Mouse (Mus musculus) thymus, postnatal 10 days (tissue): ENCODE data around the gene Basp1.

Experiments
- DNase-seq, 2 experiments: peaks; one replicate each; pipeline ENCODE4 v3.0.0; 2021; ENCODE audit warnings: low spot score in 2 of 2

Gene Basp1

DNA sequence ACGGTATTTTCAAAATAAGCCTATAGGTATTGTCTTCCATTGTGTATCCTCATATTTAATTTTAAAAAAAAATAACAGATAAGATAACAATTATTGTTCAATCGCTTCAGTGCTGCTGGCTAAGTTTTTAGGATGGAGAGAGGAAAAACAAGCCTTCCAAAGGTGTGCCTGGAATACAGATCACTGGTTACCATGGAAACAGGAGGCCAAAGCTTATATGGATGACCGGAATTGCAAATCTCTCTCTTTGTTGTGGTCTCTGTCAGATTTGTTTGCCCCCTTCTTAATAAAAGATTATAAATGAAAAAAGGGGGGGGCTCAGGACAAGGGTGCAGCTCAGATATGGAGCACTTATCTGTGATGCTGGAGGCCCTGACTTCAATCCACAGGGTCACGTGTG is 2.4 kb upstream of the Basp1 start:
- no peak for DNase-seq

DNA sequence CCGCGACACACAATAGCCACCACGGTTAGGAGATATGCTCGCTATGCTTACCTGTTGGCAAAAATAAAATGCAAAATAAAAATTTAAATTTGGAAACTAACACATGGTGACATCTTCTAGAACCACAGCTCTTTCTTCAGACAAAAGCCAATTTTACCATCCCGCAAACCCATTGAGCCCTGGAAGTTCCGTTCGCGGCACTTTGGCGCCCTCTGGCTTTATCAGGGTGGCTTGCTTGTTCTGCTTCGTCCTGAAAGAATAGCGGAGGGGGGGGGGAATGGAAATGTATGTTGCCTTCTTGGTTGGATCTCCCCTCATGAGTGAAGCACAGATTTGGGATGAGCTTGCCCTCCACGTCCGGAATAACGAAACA is 1.2 kb upstream of the Basp1 start:
- DNase-seq = peak; percentile 69 to 86

DNA sequence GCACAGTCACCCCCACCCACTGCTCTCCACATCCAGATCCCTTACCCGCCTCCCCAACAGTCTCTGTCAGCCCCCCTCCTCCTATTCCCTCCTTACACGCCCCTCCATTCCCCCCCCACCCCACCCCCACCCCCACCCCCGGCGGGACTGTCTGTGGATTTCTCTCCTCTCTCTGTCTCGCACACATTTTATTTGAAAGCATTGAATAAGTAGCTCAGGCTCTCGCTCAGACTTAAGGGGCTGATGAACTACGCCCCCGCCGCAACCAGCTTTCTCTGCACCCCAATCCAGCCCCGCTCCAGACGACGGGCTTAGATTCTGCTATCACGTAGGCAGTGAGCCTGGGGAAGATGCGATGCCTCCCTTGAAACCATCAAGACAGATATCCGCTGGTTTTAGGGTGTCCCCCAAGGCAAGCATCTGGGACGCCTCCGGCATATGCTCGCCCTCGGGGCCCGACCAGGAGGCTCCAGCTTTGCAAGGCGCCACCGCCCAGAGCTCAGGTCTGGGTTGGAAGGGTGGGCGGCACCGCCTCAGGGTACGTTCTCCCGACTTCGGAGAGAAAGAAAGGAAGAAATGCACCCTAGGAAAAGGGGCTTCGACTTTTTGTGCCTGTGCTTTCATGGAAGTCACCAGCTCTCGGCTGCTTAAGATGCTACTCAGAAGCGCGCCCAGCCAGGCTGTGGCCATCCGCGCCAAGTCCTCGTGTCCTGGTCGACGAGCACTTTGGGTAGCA is 615 bp upstream of the Basp1 start:
- DNase-seq = peak; percentile 29 to 40

DNA sequence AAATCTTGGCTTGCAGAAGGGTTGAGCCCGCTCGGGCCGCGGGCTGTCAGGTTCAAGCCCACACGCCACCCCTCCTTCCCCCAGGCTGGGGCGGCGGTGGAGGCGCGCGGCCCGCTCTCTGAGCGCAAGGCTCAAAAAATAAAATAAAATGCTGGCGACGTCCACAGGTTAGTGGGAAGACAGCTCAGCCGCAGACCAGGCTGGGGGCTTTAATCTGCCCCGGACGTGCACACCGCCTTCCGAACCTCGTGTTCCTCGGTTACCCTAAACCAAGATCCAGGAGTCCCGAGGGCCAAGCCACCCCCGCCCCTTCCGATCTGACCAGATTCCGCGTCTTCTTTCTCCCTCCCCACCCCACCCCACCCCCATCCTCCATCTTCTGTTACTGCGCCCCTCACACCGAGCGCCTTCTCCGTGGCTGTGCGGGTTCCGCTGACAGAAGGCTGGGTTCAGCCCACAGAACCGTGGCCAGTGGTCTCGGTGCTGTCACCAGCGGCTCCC is 753 bp downstream of the Basp1 start:
- peak; percentile 4 to 23 for DNase-seq

DNA sequence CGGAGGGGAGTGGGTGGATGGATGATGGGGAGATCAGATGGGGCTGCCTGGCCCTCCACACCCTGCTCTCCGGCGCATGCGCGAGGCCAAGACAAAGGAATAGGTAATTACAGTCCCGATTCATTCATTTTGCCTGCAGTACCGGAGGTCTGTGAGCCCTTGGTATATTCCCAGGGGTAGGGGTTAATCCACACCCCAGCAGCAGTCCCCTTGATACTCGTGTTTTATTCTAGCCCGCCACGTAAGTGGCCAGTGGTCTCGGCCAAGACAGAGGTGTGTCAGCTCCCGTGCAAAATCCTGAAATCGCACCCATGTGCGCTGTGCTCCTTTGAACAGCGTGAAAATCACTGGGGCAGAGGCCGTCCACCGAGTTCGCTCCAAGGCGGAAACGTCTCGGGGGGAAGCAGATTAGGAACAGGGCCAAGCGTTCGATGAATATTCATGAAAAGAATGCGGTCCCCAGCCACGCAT is 1.4 kb downstream of the Basp1 start:
- peak; percentile 36 to 44 for DNase-seq

DNA sequence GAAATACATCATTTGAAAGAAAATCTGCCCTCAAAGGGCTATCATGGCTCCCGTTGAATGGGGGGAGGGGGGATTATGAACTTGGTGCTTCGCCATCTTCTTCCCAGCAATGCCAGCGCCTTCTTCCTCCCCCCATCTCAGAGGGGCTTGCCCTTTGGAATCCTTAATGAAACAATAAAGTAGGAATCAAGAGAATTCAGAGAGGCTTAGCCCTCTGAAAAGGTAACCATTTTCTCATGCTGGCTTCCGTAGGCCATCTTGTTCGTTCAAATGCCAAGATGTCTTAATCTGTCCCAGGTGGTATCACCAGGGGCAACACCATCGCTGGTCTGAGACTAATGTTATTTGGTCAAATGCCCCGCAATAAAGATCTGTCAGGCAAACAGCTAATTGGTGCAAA is 2.1 kb downstream of the Basp1 start:
- DNase-seq = no peak

- DNase-seq = peak in 1 of 2 experiments; percentile 13
Measured at GRCm38 (mm10) chr15:25405926-25406325, 7.6 kb downstream of the Basp1 start.

DNA sequence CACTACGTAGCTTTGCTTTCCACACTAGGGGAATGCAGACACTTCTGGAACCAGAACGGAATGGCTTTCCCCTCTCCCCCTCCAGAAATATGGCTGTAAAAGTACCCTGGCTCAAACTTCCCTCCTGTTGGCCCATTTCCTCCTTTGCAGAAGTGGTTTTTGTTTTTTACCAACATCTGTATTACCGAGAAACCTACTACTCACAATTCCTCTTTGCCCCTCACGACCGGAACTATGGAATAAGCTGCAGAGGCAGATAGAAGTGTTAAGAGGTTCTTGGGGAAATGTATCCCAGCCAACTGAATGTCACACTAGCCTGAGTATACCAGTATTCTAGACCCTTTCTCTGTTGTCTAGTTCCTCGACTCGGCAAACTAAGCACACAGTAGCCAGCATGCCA is 9.7 kb downstream of the Basp1 start:
- no peak for DNase-seq

DNA sequence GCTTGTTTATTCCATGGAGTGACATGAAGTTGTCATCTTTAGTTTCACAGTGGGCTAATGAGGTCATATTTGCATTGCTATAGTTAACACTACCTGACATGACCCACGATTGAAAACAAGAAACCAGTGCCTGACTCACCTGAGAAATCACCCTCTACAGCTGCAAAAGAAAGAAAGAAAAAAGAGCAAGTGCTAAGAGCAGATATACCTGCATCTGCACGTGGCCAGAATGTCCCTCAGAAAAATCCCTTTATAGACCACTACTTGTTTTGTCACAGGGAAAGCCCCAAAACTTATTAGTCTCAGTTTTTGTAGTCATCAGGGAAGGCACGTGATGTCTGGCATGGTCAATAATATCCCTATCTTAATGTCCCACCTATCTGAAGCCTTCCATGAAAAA is 11.6 kb downstream of the Basp1 start:
- no peak for DNase-seq

- no peak for DNase-seq
Measured at GRCm38 (mm10) chr15:25400276-25400675, 13.3 kb downstream of the Basp1 start.

- no peak for DNase-seq
Measured at GRCm38 (mm10) chr15:25395912-25396590, 17.5 kb downstream of the Basp1 start.

DNA sequence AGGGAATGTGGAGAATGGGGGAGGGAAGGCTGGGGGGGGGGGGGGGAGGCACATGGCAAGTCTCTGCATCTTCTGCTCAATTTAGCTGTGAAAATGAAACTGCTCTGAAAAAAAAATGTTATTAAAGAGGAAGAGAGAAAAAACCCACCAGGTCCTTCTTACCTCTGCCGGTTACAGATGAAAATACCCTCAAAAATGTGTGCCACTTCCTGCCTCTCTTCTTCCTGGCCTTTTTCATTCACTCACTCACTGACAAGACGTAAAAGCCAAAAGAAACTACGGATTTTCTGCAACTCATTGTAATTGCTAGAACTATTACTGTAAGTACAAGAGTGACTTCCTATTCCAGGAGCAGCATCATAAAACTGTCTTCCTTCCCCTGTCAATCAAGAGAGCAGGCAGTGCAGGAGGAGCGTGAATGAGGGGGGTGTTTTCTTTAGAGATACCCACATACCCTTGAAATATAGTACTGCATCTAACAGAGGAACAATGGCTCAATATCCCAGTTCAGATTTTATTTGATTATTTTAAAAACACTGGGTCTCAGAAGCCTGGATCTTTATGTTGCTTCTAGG is 21.0 kb downstream of the Basp1 start:
- DNase-seq = no peak

GRCm38 (mm10) chr15:25391210-25391609 is 22.4 kb downstream of the Basp1 start:
- no peak for DNase-seq

- no peak for DNase-seq
Measured at GRCm38 (mm10) chr15:25387572-25387971, 26.0 kb downstream of the Basp1 start.

DNA sequence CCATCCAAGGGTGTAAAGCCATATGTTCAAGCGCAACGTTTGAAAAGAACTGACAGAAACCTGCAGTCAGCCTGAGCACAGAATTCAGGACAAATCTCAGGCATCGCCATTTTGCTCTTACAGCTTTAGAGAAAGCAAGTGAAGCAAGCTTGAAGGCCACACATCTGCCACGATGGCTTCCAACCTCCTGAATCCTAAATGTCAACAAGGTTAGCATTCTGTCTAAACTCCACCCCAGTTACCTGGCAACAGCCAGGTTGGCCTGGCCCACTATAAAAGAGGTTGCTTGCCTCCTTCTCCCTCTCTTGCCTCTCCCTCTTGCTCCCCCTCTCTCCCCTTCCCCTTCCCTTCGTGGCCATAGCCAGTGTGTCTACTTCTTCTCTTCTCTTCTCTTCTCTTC is 33.5 kb downstream of the Basp1 start:
- no peak for DNase-seq

- DNase-seq = no peak
Measured at GRCm38 (mm10) chr15:25378707-25379106, 34.9 kb downstream of the Basp1 start.

GRCm38 (mm10) chr15:25376914-25377313 is 36.6 kb downstream of the Basp1 start:
- DNase-seq = no peak

DNA sequence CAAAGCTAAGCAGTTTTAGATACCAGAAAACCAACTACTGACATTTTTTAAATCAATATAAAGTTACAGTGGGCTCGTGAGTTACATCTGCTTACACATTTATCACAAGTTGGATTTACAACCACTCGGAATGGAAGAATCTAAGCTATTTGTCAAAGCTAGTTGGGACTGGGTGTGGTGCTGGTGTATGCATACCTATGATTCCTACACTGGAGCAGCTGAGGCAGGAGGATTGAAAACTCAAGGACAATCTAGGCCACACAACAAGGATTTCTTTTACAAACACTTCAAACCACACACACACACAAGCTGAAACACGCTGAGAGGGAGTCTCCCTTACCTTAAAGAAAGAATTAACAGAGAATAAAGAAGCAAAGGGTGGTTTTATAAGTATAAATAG is 40.1 kb downstream of the Basp1 start:
- DNase-seq = no peak

DNA sequence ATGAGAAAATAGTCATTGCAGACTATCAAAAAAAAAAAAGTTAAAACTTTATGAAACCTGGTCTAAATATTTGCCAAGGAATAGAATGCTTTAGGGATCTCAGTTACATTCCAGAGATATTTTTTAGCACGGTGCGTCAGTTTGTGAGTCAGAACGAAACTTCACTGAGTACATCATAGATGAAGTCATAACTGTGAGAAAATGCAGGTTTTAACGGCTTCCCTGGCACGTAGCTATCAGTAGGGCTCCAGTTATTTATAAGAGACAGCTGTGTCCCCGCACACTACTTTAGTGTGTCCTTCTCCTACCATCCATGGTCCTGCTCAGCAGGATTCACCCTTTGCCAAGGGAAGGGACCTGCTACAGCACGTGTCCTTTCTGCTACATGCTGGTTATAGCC is 44.0 kb downstream of the Basp1 start:
- no peak for DNase-seq

- no peak for DNase-seq
Measured at GRCm38 (mm10) chr15:25365503-25365902, 48.1 kb downstream of the Basp1 start.

GRCm38 (mm10) chr15:25364819-25365463 is 48.6 kb downstream of the Basp1 start:
- DNase-seq = no peak

GRCm38 (mm10) chr15:25364160-25364818 is 49.3 kb downstream of the Basp1 start:
- DNase-seq = peak in 1 of 2 experiments; percentile 5
